Mouse (Mus musculus) CH12.LX (cell line): Measurements from ENCODE around the gene Iah1.
A peak's percentile ranks its signal among the peaks of the same experiment; 100 is the strongest.

Experiments
- CHD2 ChIP-seq: IDR thresholded peaks from 2 replicates; pipeline ENCODE4 v1.6.1; 2011; ENCODE audit warnings: low read length, improper control_type of control experiment
- CTCF ChIP-seq, 2 experiments: IDR thresholded peaks in 1 of 2; conservative IDR thresholded peaks in 1 of 2; 2 replicates each; pipeline ENCODE4 v1.5.1; 2011 to 2012; ENCODE audit warnings: low read depth in 2 of 2, low read length in 2 of 2, improper control_type of control experiment in 1 of 2, inconsistent platforms in 1 of 2, mild to moderate bottlenecking in 1 of 2, moderate library complexity in 1 of 2
- EP300 ChIP-seq: IDR thresholded peaks from 2 replicates; pipeline ENCODE4 v1.6.1; 2011; ENCODE audit warnings: low read length, improper control_type of control experiment
- ETS1 ChIP-seq: conservative IDR thresholded peaks from 2 replicates; pipeline ENCODE4 v1.6.1; 2012; ENCODE audit warnings: low read depth, mild to moderate bottlenecking, inconsistent platforms, low read length, improper control_type of control experiment, moderate library complexity
- KAT2A ChIP-seq: IDR thresholded peaks from 2 replicates; pipeline ENCODE4 v1.6.1; 2012; ENCODE audit warnings: low read length, improper control_type of control experiment, inconsistent platforms; ENCODE audit not compliant: insufficient replicate concordance
- MYC ChIP-seq: IDR thresholded peaks from 2 replicates; pipeline ENCODE4 v1.6.1; 2011; ENCODE audit warnings: low read depth, mild to moderate bottlenecking, improper control_type of control experiment, low read length
- POLR2AphosphoS2 ChIP-seq: IDR thresholded peaks from 2 replicates; pipeline ENCODE4 v1.6.1; 2011; ENCODE audit warnings: low read depth, low read length, improper control_type of control experiment
- RCOR1 ChIP-seq: conservative IDR thresholded peaks from 2 replicates; pipeline ENCODE4 v1.6.1; 2012; ENCODE audit warnings: low read depth, mild to moderate bottlenecking, inconsistent platforms, low read length, improper control_type of control experiment
- SIN3A ChIP-seq: IDR thresholded peaks from 2 replicates; pipeline ENCODE4 v1.6.1; 2012; ENCODE audit warnings: low read length, improper control_type of control experiment, inconsistent platforms
- USF1 ChIP-seq: IDR thresholded peaks from 2 replicates; pipeline ENCODE4 v1.6.1; 2014; ENCODE audit warnings: low read depth, mild to moderate bottlenecking, inconsistent platforms, low read length, improper control_type of control experiment
- USF2 ChIP-seq: conservative IDR thresholded peaks from 2 replicates; pipeline ENCODE4 v1.6.1; 2011; ENCODE audit warnings: low read depth, low read length, improper control_type of control experiment
- ZC3H11A ChIP-seq: IDR thresholded peaks from 2 replicates; pipeline ENCODE4 v1.6.1; 2012; ENCODE audit warnings: low read depth, mild to moderate bottlenecking, inconsistent platforms, low read length, improper control_type of control experiment
- ZNF384 ChIP-seq: IDR thresholded peaks from 2 replicates; pipeline ENCODE4 v1.6.1; 2012; ENCODE audit warnings: low read depth, low read length, improper control_type of control experiment, inconsistent platforms

GRCm38 (mm10) chr12:21370035-21370611 lies 53.9 kb downstream of the Iah1 start:
- TF ChIP-seq SIN3A (no peak), ETS1 (peak; percentile 92), CTCF (conservative IDR thresholded peaks at IDR 0.05 in 1 of 2, IDR thresholded peaks at IDR 0.05 in 1 of 2; ENCODE audit: low read depth in 2 of 2, low read length in 2 of 2) (no peak), RCOR1 (no peak), CHD2 (no peak), ZC3H11A (no peak), USF1 (0 out of 2 replicates have a peak, but pooled peaks have one; percentile 4), ZNF384 (peak; percentile 40; the same call in 1 of the 2 replicates), KAT2A (no peak), POLR2AphosphoS2 (no peak), EP300 (peak; percentile 70), USF2 (no peak), MYC (no peak; the same call in 1 of the 2 replicates)
